Mouse (Mus musculus) 3134 (cell line): ENCODE measurements at regions not wholly inside any gene's neighbourhood (a gene's known extent, or its start where the extent isn't known, plus 50 kb on each side); places are given as distances from the start of the nearest gene placed in this dataset.

Experiments
- DNase-seq: peaks from one replicate; pipeline ENCODE4 v3.0.0-alpha.2; 2011; ENCODE audit warnings: low spot score; ENCODE audit not compliant: insufficient read length; ENCODE audit errors: extremely low read depth

GRCm38 (mm10) chr14:72113377-72113993, 378.2 kb downstream of the Gm9195 start:
- DNase-seq, result no peak

DNA sequence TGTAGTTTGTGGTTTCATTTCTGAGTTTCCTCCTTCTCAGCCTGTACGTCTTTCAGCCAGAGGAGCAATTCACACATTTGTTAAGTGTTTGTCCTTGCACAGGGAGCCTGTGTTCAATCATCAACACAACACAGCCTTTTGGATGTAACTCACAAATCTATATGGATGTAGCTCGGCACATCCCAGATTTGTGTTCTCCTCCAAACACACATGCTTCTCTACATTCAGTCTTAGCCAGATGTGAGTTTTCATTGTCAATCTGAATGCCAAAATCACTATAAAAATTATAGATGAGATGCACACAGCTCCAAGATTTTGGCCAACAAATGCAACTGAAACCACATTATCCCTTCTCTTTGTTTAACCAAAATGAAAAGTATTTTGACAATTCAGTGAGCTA, 380.9 kb downstream of the Gm9195 start:
- no peak for DNase-seq

DNA sequence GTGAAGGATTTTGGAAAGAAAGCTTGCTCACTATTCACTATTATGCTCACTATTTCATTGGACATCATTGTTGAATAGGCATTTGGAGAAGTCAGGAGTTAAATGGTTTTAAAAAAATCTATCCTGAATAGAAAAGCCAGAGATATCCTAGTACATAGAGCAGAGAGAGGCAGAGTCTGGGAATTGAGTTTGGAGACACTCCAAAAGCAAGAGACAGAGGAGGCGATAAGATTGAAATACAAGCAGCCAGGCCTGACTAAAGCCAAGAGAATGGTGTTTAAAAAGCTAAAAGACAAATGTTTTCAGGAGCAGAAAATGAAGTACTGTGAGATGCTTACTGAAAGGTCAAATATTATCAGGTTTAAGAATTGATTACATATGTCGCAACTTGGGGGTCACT, 400.1 kb downstream of the Gm9195 start:
- DNase-seq, result no peak

DNA sequence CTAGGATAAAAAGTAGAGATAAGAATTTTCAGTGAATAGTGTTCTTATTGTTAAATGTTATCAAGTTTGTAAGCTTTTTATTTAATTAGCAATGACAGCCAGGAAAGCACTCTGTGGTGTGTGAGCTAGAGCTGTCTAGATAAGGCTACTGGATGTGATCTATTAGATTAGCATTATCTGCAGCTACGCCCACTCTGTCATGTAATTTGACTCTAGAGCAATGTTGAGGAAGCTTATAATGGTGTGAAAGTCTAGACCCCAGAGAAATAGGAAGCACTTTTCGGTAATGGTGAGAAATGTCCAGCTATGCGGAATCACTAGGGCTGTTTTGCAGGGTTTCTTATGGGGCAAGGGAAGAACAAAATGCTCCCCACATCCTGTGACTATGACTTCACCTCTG, 410.2 kb downstream of the Gm9195 start:
- DNase-seq, result no peak

- DNase-seq, result no peak
Observed at GRCm38 (mm10) chr14:72064111-72064812, 427.4 kb downstream of the Gm9195 start.

GRCm38 (mm10) chr14:72042881-72043236, 448.8 kb downstream of the Gm9195 start:
- no peak for DNase-seq

GRCm38 (mm10) chr14:72042112-72042880, 449.3 kb downstream of the Gm9195 start:
- DNase-seq, result no peak

DNA sequence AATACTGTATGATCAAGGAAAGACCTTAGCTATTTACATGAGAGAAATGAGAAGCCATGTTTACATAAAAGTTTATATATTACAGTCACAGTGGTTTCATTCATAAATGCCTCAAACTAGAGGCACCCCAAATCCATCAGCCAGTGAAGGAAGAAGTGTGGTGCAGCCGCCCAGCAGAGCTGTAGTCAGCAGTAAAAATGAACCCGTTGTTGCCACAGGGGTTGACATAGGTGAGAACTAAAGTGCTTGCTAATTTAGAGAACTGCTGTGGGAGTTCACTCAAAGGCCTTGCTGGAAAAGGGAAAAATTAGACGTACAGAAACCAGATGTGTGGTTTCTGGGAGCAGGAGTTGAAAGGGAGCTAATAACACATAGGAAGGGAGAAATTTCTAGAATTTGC, 461.2 kb downstream of the Gm9195 start:
- no peak for DNase-seq

- DNase-seq, result no peak
Observed at GRCm38 (mm10) chr14:72027362-72028020, 464.1 kb downstream of the Gm9195 start.

GRCm38 (mm10) chr14:72004371-72004770, 487.3 kb downstream of the Gm9195 start:
- DNase-seq, result no peak

DNA sequence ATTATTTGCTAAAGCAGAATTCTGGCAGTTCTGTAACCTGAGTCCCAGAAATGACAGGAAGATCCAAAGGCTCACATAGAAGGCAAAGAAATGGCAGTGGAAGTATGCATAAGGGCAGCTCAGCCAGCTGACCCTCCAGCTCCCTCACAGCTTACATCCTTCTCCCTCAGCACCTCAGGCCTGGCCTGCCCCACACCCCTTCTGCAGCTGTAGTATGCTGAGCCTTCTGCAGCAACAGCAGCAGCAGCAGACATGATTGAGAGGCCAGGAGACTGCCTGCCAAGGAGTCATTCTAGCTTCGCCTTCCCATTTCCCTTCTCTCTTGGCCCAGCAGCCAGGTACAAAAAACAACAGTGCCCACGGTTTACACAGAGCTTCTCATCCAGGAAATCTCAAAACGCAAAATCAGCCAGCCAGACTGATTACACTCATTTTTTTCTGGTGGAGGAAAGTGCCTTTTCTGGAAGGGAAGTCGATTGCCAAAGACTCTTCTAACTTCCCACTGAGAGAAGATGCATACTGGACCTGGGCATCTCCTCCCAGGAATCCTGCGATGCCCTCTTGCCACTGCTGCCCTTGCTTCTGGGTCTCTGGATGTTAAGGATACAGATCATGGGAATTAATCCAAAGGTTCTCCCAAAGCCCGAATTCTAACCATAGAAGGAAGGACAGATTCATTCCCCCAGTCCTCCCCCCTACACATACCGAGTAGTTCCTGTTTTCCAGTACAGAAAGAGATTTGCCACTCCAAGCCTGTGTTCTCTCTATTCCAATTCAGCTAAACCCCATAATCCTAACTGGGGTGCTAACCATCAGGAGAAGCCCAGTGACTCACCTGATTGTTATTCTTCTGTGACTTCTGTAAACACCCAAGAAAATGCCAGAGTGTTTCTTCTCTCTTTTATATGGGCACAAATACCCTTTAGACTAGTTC, 489.2 kb downstream of the Gm9195 start:
- DNase-seq, result no peak

GRCm38 (mm10) chr14:71973016-71973415, 518.6 kb downstream of the Gm9195 start:
- DNase-seq, result no peak

GRCm38 (mm10) chr14:71972521-71972920, 519.1 kb downstream of the Gm9195 start:
- DNase-seq, result no peak

GRCm38 (mm10) chr14:71967646-71968045, 524.0 kb downstream of the Gm9195 start:
- no peak for DNase-seq

GRCm38 (mm10) chr14:71963389-71964169, 528.1 kb downstream of the Gm9195 start:
- DNase-seq, result no peak

DNA sequence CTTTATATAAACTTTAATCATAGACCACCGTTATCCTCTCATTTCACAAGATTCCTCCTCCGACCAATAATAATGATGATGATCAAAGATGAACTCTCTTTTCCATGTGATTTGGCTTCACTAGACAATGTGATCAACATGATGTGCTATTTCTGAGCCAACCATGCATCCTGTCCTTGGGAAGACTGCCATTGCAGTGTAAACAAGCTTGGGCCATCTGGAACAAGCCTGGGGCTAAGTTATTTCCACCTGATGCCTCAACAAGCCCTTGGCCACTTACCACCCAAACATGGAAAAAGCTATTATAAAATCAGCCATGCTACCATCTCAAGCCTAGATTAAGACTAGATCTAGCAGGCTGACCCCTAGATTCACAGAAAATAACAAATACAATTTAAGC, 542.9 kb downstream of the Gm9195 start:
- no peak for DNase-seq

- DNase-seq, result no peak
Observed at GRCm38 (mm10) chr14:71937157-71937485, 554.5 kb downstream of the Gm9195 start.

DNA sequence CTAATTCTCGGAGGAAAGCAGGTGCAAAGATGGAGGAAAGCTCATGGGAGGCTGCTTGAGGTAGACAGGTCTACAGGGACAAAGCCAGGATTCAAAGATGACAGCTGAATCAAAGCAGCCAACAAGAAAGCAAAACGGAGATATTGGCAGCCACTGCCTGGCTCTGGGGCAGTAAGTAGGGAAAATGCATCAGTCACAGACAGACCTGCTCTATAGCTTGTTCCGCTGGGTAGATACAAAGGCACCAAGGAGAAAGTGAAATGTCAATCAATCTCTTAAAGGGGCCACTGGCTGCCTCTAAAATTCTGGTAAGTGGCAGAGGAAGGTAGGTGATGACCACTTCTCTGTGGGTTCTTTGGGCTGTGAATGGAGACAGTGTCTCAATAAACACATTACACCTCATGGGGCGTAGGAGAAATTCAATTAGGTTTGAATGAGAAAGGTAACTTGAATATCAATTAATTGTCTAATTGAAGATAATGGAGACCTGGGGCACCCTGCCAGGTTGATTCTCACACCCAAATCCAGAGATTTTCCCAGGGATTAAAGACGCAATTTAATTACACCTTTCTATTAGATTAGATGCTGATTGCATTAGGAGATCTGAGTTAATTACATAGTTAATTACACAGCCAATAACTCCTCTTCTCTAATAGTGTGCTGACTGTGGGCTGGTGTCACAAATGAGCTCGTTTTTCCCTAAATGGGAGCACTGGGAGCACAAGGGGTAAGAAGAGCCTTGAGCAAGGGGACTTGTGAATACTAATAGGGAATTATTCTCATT, 555.1 kb downstream of the Gm9195 start:
- no peak for DNase-seq

- DNase-seq, result no peak
Observed at GRCm38 (mm10) chr14:71915964-71916363, 575.7 kb downstream of the Gm9195 start.
